Mouse (Mus musculus): ENCODE results near the gene Stat1. TPM values are rescaled to one million over a fixed set of nuclear protein-coding genes. Genes with fewer than 3 reads are reported as not detected.

Stat1 gene
- total and polyA plus RNA-seq, 3 experiments, result 10.2 to 77.0 (median 66.1) TPM

GRCm38 (mm10) chr1:52181994-52182393 lies 62.8 kb downstream of the Stat1 start:
- DNase-seq (ENCODE audit: low spot score) (no peak), ATAC-seq (ENCODE audit: extremely low read depth, insufficient number of reproducible peaks, low FRiP score, poor library complexity, severe bottlenecking) (no peak)

GRCm38 (mm10) chr1:52182992-52183391 lies 63.8 kb downstream of the Stat1 start:
- Histone ChIP-seq H3K36me3 (replicated peaks) (peaks cover 42% of the 10 kb centered on the region), H3K27me3 (ENCODE audit: insufficient read depth, low read length) (no peaks in the 10 kb centered on the region), H3K4me3 (ENCODE audit: low read depth, low read length) (no peak overlapping the region), H3K9me3 (replicated peaks) (no peaks in the 10 kb centered on the region), H3K4me1 (ENCODE audit: insufficient read depth, low read depth, low read length) (no peaks in the 10 kb centered on the region)
- TF ChIP-seq GATA1 (IDR thresholded peaks at IDR 0.05; ENCODE audit: borderline replicate concordance, low read length) (no peak), POLR2AphosphoS5 (IDR thresholded peaks at IDR 0.05; ENCODE audit: insufficient replicate concordance, low read depth, low read length) (no peak), TAL1 (conservative IDR thresholded peaks at IDR 0.05; ENCODE audit: low read depth, low read length) (no peak), GATA2 (IDR thresholded peaks at IDR 0.05; ENCODE audit: borderline replicate concordance, low read depth, low read length) (no peak), CTCF (IDR thresholded peaks at IDR 0.05; ENCODE audit: low read depth, low read length) (no peak)
- DNase-seq (ENCODE audit: low spot score) (no peak), ATAC-seq (ENCODE audit: extremely low read depth, insufficient number of reproducible peaks, low FRiP score, poor library complexity, severe bottlenecking) (no peak)

More at GRCm38 (mm10) chr1:52181994-52182393, 62.8 kb downstream of the Stat1 start:
- Histone ChIP-seq H3K4me1 (ENCODE audit: insufficient read depth, low read depth, low read length) (peaks cover 1% of the 10 kb centered on the region), H3K27me3 (ENCODE audit: insufficient read depth, low read length) (no peaks in the 10 kb centered on the region), H3K4me3 (ENCODE audit: low read depth, low read length) (no peak overlapping the region), H3K36me3 (replicated peaks) (peaks cover 41% of the 10 kb centered on the region), H3K9me3 (replicated peaks) (no peaks in the 10 kb centered on the region)
- TF ChIP-seq GATA2 (IDR thresholded peaks at IDR 0.05; ENCODE audit: borderline replicate concordance, low read depth, low read length), result no peak
- TF ChIP-seq POLR2AphosphoS5 (IDR thresholded peaks at IDR 0.05; ENCODE audit: insufficient replicate concordance, low read depth, low read length), result no peak
- TF ChIP-seq GATA1 (IDR thresholded peaks at IDR 0.05; ENCODE audit: borderline replicate concordance, low read length), result no peak
- TF ChIP-seq CTCF (IDR thresholded peaks at IDR 0.05; ENCODE audit: low read depth, low read length), result no peak
- no peak for TF ChIP-seq TAL1 (conservative IDR thresholded peaks at IDR 0.05; ENCODE audit: low read depth, low read length)

Other genes with a start within 250 kb of the Stat1 start
- not detected in 2 replicates for gene Myo1b, start 203.4 kb upstream of the Stat1 start, total RNA-seq (2014; fragmentation: Nextera tagmentation)
- gene Myo1b, start 203.4 kb upstream of the Stat1 start, total RNA-seq (2017), result 0.23 and 0.98 TPM in 2 replicates
- gene Myo1b, start 203.4 kb upstream of the Stat1 start, polyA plus RNA-seq (2012), result not detected in 2 replicates
- not detected in 2 replicates for gene Stat4, start 132.3 kb upstream of the Stat1 start, total RNA-seq (2014; fragmentation: Nextera tagmentation)
- 0.11 TPM in 1 of 2 replicates, not detected in the other for gene Stat4, start 132.3 kb upstream of the Stat1 start, total RNA-seq (2017)
- gene Stat4, start 132.3 kb upstream of the Stat1 start, polyA plus RNA-seq (2012), result not detected in 2 replicates
- gene Gls, start 113.8 kb downstream of the Stat1 start, total RNA-seq (2014; fragmentation: Nextera tagmentation), result 358 and 359 TPM in 2 replicates
- gene Gls, start 113.8 kb downstream of the Stat1 start, total RNA-seq (2017), result 290 and 311 TPM in 2 replicates
- 148 and 164 TPM in 2 replicates for gene Gls, start 113.8 kb downstream of the Stat1 start, polyA plus RNA-seq (2012)

All from G1E (cell line).